Mouse (Mus musculus): ENCODE results near the gene Fbxw11. TPM values are rescaled to one million over a fixed set of nuclear protein-coding genes. Genes with fewer than 3 reads are reported as not detected.

Fbxw11 gene
- polyA plus RNA-seq, 1 experiment from 2014 or later: 15.4 TPM

DNA sequence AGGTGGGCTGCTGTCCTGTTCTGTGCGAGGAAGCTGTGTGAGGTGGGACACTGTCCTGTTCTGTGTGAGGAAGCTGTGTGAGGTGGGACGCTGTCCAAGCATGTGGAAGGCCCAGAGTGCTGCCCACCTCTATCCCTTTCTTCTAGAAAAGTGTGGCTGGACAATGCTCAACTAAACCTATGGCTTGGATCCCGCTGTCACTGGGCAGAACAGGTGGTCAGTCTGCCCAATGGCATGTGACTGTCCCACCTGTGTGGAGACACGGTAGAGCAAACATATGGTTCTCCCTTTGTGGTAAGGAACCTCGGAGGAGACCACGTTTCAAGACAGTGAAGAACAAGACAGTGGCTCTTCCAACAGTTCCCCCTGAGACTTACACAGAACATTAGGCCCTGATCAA is 14.6 kb upstream of the Fbxw11 start:
- H3K36me3 ChIP-seq (replicated peaks; ENCODE audit: insufficient read depth, low read length): no peaks in the 10 kb centered on the region
- no peaks in the 10 kb centered on the region for H3K27me3 ChIP-seq (ENCODE audit: insufficient read depth, low read length)
- DNase-seq: no peak
- H3K4me1 ChIP-seq (ENCODE audit: insufficient read depth): no peaks in the 10 kb centered on the region
- no peaks in the 10 kb centered on the region for H3K9me3 ChIP-seq (ENCODE audit: low read length)
- no peak for ATAC-seq
- H3K4me2 ChIP-seq (ENCODE audit: low read depth, low read length): no peak overlapping the region
- no peak overlapping the region for H3K4me3 ChIP-seq (ENCODE audit: low read depth, low read length)
- TF ChIP-seq EP300 (IDR thresholded peaks at IDR 0.05; ENCODE audit: low read depth) (no peak), CTCF (IDR thresholded peaks at IDR 0.05; ENCODE audit: low read depth) (no peak)
- WGBS (ENCODE audit: insufficient replicate concordance): 60% methylated on average over 6 of the region's 6 CpGs
- H3K9ac ChIP-seq (replicated peaks): no peak overlapping the region
- H3K27ac ChIP-seq (ENCODE audit: low read depth): no peak overlapping the region

DNA sequence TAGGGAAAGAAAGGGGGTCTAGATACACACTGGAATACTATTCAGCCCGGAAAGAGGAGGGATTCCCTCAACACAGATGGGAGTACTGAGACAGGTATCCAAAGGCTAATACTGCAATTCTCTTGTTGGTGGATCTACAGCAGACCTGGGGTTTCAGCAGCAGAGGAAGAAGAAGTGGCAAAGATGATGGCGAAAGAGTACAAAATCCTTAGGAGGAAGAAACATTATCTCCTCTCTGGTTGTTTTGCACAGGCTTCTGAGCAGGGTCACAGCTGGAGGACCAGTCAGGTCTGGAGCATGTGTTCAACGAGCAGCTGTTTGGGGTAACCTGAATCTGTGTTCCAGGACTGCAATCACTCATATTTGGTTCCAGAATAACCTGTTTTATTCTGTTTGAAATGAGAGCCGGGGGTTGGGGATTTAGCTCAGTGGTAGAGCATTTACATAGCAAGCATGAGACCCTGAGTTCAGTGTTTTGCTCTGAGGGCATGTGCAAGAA is 12.8 kb upstream of the Fbxw11 start:
- WGBS (ENCODE audit: insufficient replicate concordance): 55% methylated on average over 4 of the region's 4 CpGs
- TF ChIP-seq CTCF (IDR thresholded peaks at IDR 0.05; ENCODE audit: low read depth) (no peak), EP300 (IDR thresholded peaks at IDR 0.05; ENCODE audit: low read depth) (no peak)

DNA sequence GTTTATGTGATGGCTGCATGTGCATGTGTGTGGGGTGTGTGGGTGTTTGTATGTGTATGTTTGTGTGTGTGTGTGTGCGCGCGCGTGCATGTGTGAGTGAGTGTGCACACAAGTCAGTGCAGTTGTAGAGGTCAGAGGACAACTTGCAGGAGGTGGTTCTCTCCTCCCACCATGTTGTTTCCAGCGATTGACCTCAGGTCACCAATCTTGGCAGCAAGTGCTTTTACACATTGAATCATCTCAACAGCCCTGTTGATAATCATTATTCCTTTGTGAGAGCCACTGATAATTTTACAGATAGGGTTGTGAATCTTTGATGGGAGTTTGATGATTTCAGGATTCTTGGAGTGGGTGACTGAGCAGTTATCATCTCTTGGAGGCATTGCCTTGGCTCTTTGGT is 9.9 kb upstream of the Fbxw11 start:
- 80% methylated on average over 5 of the region's 5 CpGs for WGBS (ENCODE audit: insufficient replicate concordance)

More for the DNA sequence above, 12.8 kb upstream of the Fbxw11 start:
- Histone ChIP-seq H3K27me3 (ENCODE audit: insufficient read depth, low read length) (no peaks in the 10 kb centered on the region), H3K36me3 (replicated peaks; ENCODE audit: insufficient read depth, low read length) (no peaks in the 10 kb centered on the region), H3K4me1 (ENCODE audit: insufficient read depth) (peaks cover 3% of the 10 kb centered on the region; the same call in 1 of the 2 replicates), H3K4me2 (ENCODE audit: low read depth, low read length) (no peak overlapping the region; the same call in 1 of the 2 replicates), H3K27ac (ENCODE audit: low read depth) (no peak overlapping the region), H3K9me3 (ENCODE audit: low read length) (no peaks in the 10 kb centered on the region), H3K4me3 (ENCODE audit: low read depth, low read length) (no peak overlapping the region), H3K9ac (replicated peaks) (no peak overlapping the region)
- DNase-seq (no peak), ATAC-seq (no peak)

DNA sequence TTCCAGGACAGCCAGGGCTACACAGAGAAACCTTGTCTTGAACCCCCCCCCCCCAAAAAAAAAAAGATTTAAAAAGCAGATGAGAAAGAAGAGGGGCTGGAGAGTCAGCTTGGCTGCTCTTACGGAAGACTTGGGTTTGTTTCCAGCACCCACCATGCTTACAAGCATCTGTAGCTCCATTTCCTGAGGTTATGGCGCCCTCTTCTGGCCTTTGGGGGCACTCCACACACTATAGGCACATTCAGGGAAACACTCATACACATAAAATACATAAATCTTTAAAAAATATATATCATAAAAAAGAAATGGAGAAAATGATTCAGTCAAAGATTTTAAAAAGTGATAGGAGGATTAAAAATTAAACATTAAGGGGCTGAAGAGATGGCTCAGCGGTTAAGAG is 9.0 kb upstream of the Fbxw11 start:
- Histone ChIP-seq H3K27ac (ENCODE audit: low read depth) (no peak overlapping the region), H3K9ac (replicated peaks) (no peak overlapping the region), H3K4me3 (ENCODE audit: low read depth, low read length) (no peak overlapping the region), H3K4me2 (ENCODE audit: low read depth, low read length) (no peak overlapping the region), H3K4me1 (ENCODE audit: insufficient read depth) (peaks cover 6% of the 10 kb centered on the region; the same call in 1 of the 2 replicates), H3K9me3 (ENCODE audit: low read length) (no peaks in the 10 kb centered on the region), H3K27me3 (ENCODE audit: insufficient read depth, low read length) (no peaks in the 10 kb centered on the region), H3K36me3 (replicated peaks; ENCODE audit: insufficient read depth, low read length) (no peaks in the 10 kb centered on the region)
- TF ChIP-seq CTCF (IDR thresholded peaks at IDR 0.05; ENCODE audit: low read depth) (peak; percentile 52), EP300 (IDR thresholded peaks at IDR 0.05; ENCODE audit: low read depth) (no peak)
- ATAC-seq (no peak), DNase-seq (no peak)
- 75% methylated on average over 3 of the region's 3 CpGs for WGBS (ENCODE audit: insufficient replicate concordance)

More for the DNA sequence above, 9.9 kb upstream of the Fbxw11 start:
- H3K9me3 ChIP-seq (ENCODE audit: low read length): no peaks in the 10 kb centered on the region
- no peak for TF ChIP-seq EP300 (IDR thresholded peaks at IDR 0.05; ENCODE audit: low read depth)
- TF ChIP-seq CTCF (IDR thresholded peaks at IDR 0.05; ENCODE audit: low read depth): no peak
- H3K36me3 ChIP-seq (replicated peaks; ENCODE audit: insufficient read depth, low read length): no peaks in the 10 kb centered on the region
- no peak for ATAC-seq
- no peaks in the 10 kb centered on the region for H3K27me3 ChIP-seq (ENCODE audit: insufficient read depth, low read length)
- H3K4me3 ChIP-seq (ENCODE audit: low read depth, low read length): no peak overlapping the region
- no peak overlapping the region for H3K9ac ChIP-seq (replicated peaks)
- H3K4me2 ChIP-seq (ENCODE audit: low read depth, low read length): no peak overlapping the region
- H3K27ac ChIP-seq (ENCODE audit: low read depth): no peak overlapping the region
- no peak for DNase-seq
- H3K4me1 ChIP-seq (ENCODE audit: insufficient read depth): peaks cover 6% of the 10 kb centered on the region; the same call in 1 of the 2 replicates

DNA sequence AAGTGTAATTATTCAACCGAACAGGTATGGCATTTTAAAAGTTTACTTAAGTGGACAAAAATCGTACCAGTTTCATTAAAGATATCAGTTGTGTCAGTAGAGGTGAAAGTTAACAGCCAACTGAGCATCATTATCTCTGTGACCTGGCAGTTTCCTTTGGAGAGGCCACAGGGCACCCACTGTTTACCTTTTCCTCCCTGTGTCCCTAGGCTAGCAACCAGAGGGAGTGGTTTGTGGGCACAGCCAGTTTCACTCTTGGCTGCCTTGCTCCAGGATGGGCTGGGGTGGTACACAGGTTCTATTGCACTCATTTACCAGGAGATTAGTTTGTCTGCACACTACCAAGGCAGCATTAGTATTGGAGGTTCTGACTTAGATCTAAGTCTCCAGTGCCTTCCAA is 8.4 kb upstream of the Fbxw11 start:
- peak; percentile 63 for ATAC-seq
- DNase-seq: no peak
- H3K36me3 ChIP-seq (replicated peaks; ENCODE audit: insufficient read depth, low read length): no peaks in the 10 kb centered on the region
- H3K9me3 ChIP-seq (ENCODE audit: low read length): no peaks in the 10 kb centered on the region
- no peak overlapping the region for H3K9ac ChIP-seq (replicated peaks)
- H3K4me2 ChIP-seq (ENCODE audit: low read depth, low read length): no peak overlapping the region
- no peak overlapping the region for H3K4me3 ChIP-seq (ENCODE audit: low read depth, low read length)
- no peaks in the 10 kb centered on the region for H3K27me3 ChIP-seq (ENCODE audit: insufficient read depth, low read length)
- no peak overlapping the region for H3K27ac ChIP-seq (ENCODE audit: low read depth)
- TF ChIP-seq CTCF (IDR thresholded peaks at IDR 0.05; ENCODE audit: low read depth): no peak
- no peak for TF ChIP-seq EP300 (IDR thresholded peaks at IDR 0.05; ENCODE audit: low read depth)
- WGBS (ENCODE audit: insufficient replicate concordance): 40% methylated on average over 2 of the region's 2 CpGs
- peaks cover 6% of the 10 kb centered on the region; the same call in 1 of the 2 replicates for H3K4me1 ChIP-seq (ENCODE audit: insufficient read depth)

DNA sequence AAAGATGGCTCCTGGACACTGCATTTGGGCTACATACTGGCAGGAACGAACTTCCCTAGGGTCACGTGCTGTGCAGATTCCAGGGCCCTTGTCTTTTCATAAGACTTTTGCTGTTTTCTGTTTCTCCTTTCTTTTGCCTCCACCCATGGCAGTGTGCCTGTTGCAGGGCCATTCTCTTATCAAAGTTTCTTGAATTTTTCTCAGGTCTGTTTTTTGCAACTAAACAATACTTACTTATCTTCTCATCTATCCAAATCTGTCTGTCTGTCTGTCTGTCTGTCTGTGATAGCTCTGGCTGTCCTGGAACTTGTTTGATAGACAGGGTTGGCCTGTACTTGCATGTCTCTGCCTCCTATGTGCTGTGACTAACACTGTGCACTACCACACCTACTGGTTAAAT is 7.7 kb upstream of the Fbxw11 start:
- TF ChIP-seq CTCF (IDR thresholded peaks at IDR 0.05; ENCODE audit: low read depth) (no peak), EP300 (IDR thresholded peaks at IDR 0.05; ENCODE audit: low read depth) (no peak)
- Histone ChIP-seq H3K36me3 (replicated peaks; ENCODE audit: insufficient read depth, low read length) (no peaks in the 10 kb centered on the region), H3K9ac (replicated peaks) (no peak overlapping the region), H3K4me3 (ENCODE audit: low read depth, low read length) (no peak overlapping the region), H3K27me3 (ENCODE audit: insufficient read depth, low read length) (no peaks in the 10 kb centered on the region), H3K9me3 (ENCODE audit: low read length) (no peaks in the 10 kb centered on the region), H3K4me2 (ENCODE audit: low read depth, low read length) (no peak overlapping the region), H3K27ac (ENCODE audit: low read depth) (no peak overlapping the region), H3K4me1 (ENCODE audit: insufficient read depth) (peaks cover 6% of the 10 kb centered on the region; the same call in 1 of the 2 replicates)
- no peak for ATAC-seq
- DNase-seq: no peak
- WGBS (ENCODE audit: insufficient replicate concordance): 38% methylated on average over 2 of the region's 2 CpGs

All from liver, postnatal 0 days (tissue).